Mouse (Mus musculus) cerebellum, adult 2 months (tissue): ENCODE results near the gene Nnmt. TPM values are rescaled to one million over a fixed set of nuclear protein-coding genes. Genes with fewer than 3 reads are reported as not detected.

Experiments
- DNase-seq, 2 experiments: peaks; one replicate each; pipeline ENCODE4 v3.0.0; 2021
- H3K27ac ChIP-seq: fragments of 200-500 bp; 2 replicates; pipeline ENCODE4 v1.5.1; 2012; ENCODE audit warnings: low read length, control low read depth, inconsistent platforms; ENCODE audit not compliant: insufficient read depth
- H3K27me3 ChIP-seq: fragments of 200-500 bp; 2 replicates; pipeline ENCODE4 v1.6.1; 2012; ENCODE audit warnings: inconsistent platforms, mild to moderate bottlenecking, low read length, moderate library complexity; ENCODE audit not compliant: control insufficient read depth, insufficient read depth
- H3K4me1 ChIP-seq: fragments of 200-500 bp; 2 replicates; pipeline ENCODE4 v1.6.1; 2011; ENCODE audit warnings: low read length; ENCODE audit not compliant: control insufficient read depth, insufficient read depth
- H3K4me3 ChIP-seq: fragments of 200-500 bp; replicated peaks from 2 replicates; pipeline ENCODE3; 2011; ENCODE audit warnings: mild to moderate bottlenecking, low read depth, low read length, control low read depth; ENCODE audit not compliant: insufficient read depth
- CTCF ChIP-seq: fragments of 200-500 bp; IDR thresholded peaks from 2 replicates; pipeline ENCODE4 v1.5.1; 2011; ENCODE audit warnings: low read depth, mild to moderate bottlenecking, control low read depth, low read length, moderate library complexity, borderline replicate concordance; ENCODE audit not compliant: insufficient read depth
- POLR2A ChIP-seq: fragments of 200-500 bp; IDR thresholded peaks from 2 replicates; pipeline ENCODE4 v1.6.1; 2011; ENCODE audit warnings: low read length, control low read depth, borderline replicate concordance; ENCODE audit not compliant: insufficient read depth
- WGBS: fragments of 180-500 bp; shearing (Covaris S2); methylation state at CpG from one replicate; pipeline ENCODE4 v1.1.7; 2018; 5-methylcytosine and 5-hydroxymethylcytosine counted together
- polyA plus RNA-seq: library from polyadenylated mRNA; depleted of rRNA; stranded (reverse); fragments of >200 nt; gene quantifications from 2 replicates; pipeline ENCODE4 v1.2.3, GENCODE M21; 2012; rRNA removed

Gene Nnmt
- polyA plus RNA-seq, 1 experiment, result 0.10 TPM

DNA sequence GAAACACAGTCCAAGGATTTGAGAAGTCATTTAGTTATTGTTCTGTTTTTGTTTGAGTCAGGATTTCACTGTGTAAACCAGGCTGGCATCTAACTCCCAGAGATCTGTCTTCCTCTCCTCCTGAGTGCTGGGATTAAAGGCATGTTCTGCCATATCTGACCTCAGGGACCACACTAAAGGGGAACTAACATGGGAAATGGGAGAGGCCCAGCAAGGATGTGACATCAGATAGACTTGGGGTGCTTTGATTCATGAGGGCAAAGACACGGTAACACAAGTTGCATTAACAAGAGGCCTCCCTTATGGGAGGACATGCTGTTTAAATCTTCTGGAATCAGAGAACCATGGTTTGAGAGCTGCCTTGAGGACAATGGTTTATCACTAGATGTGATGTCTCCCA lies 24.1 kb downstream of the Nnmt start:
- DNase-seq, result no peak
- no peak overlapping the region for H3K4me3 ChIP-seq
- TF ChIP-seq CTCF (no peak), POLR2A (no peak)
- 96% methylated on average over 1 of the region's 1 CpGs for WGBS
- H3K27me3 ChIP-seq, result no peaks in the 10 kb centered on the region
- H3K4me1 ChIP-seq, result no peaks in the 10 kb centered on the region
- H3K27ac ChIP-seq, result no peak overlapping the region

DNA sequence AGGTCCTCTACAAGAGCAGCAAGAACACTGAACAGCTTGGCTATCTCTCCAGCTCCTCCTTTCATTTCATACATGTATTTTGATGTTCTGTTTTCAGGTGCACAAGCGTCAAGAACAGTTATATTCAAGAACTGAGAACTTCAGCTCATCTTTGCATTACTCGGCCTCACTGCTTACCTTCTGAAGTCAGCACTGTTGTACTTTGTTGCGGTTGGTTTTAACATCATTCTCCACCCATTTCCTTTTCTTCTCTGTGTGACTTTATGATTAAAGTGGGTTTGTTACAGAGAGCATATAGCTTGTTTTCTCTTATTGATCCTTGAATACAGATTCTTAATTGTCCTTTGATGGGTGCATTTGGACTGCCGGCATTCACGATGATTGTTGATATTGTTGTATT lies 42.6 kb downstream of the Nnmt start:
- WGBS, result 93% methylated on average over 5 of the region's 5 CpGs
- no peaks in the 10 kb centered on the region for H3K4me1 ChIP-seq
- TF ChIP-seq POLR2A, result no peak
- no peak for TF ChIP-seq CTCF
- no peaks in the 10 kb centered on the region for H3K27me3 ChIP-seq
- H3K27ac ChIP-seq, result no peak overlapping the region
- no peak for DNase-seq
- no peak overlapping the region for H3K4me3 ChIP-seq

- peak; percentile 67; the same call in 1 of the 2 replicates for TF ChIP-seq CTCF
- no peak for TF ChIP-seq POLR2A
- H3K27ac ChIP-seq, result no peak overlapping the region
- no peaks in the 10 kb centered on the region for H3K27me3 ChIP-seq
- WGBS, result 26% methylated on average over 4 of the region's 4 CpGs
- H3K4me1 ChIP-seq, result no peaks in the 10 kb centered on the region
- no peak overlapping the region for H3K4me3 ChIP-seq
- DNase-seq, result peak in 1 of 2 experiments; percentile 25
Observed at GRCm38 (mm10) chr9:48559482-48560139, 45.3 kb downstream of the Nnmt start.

GRCm38 (mm10) chr9:48558637-48559036 lies 46.3 kb downstream of the Nnmt start:
- no peak for TF ChIP-seq CTCF
- no peak for DNase-seq
- WGBS, result 79% methylated on average over 4 of the region's 4 CpGs

GRCm38 (mm10) chr9:48549056-48549455 lies 55.9 kb downstream of the Nnmt start:
- H3K4me1 ChIP-seq, result no peaks in the 10 kb centered on the region
- no peak for DNase-seq
- 45% methylated on average over 2 of the region's 2 CpGs for WGBS
- no peak overlapping the region for H3K27ac ChIP-seq
- TF ChIP-seq CTCF (no peak), POLR2A (no peak)
- H3K27me3 ChIP-seq, result no peaks in the 10 kb centered on the region
- no peak overlapping the region for H3K4me3 ChIP-seq

More at GRCm38 (mm10) chr9:48558637-48559036, 46.3 kb downstream of the Nnmt start:
- Histone ChIP-seq H3K27ac (no peak overlapping the region), H3K27me3 (no peaks in the 10 kb centered on the region), H3K4me3 (no peak overlapping the region), H3K4me1 (no peaks in the 10 kb centered on the region)

DNA sequence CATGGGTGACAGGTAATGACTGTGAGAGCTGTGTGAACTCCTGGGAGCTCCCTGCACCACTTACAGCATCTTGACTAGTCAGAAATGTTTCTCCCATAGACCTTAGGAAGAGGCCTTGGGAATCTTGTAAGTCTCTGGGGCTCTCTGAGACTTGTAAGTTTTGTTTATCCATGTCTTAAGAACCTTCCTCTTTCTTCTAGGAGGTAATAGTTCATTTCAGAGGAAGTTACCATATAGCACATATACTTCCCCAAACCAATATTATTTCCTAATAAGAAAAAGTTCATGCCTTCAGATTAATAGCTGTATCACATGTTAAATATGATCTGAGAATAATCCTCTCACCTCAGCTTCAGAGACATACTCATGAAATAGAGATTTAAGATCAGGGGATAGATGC lies 57.7 kb downstream of the Nnmt start:
- H3K4me3 ChIP-seq, result no peak overlapping the region
- no peak for DNase-seq
- H3K4me1 ChIP-seq, result no peaks in the 10 kb centered on the region
- no peak overlapping the region for H3K27ac ChIP-seq
- TF ChIP-seq CTCF (no peak), POLR2A (no peak)
- H3K27me3 ChIP-seq, result no peaks in the 10 kb centered on the region

Other genes with a start within 250 kb of the Nnmt start
- gene Rexo2, start 124.5 kb downstream of the Nnmt start, polyA plus RNA-seq, result 147 and 153 TPM in 2 replicates
- 32.4 and 33.7 TPM in 2 replicates for gene Rbm7, start 109.9 kb downstream of the Nnmt start, polyA plus RNA-seq
- gene Gm5617, start 109.7 kb downstream of the Nnmt start, polyA plus RNA-seq, result 16.1 and 16.2 TPM in 2 replicates
- 5.0 and 8.5 TPM in 2 replicates for gene Zbtb16, start 231.1 kb upstream of the Nnmt start, polyA plus RNA-seq